Mouse (Mus musculus) spleen, postnatal 14 days (tissue): ENCODE data around the gene Rnf150.

Source experiments
- DNase-seq, 2 experiments: peaks; one replicate each; pipeline ENCODE4 v3.0.0; 2021 to 2022; ENCODE audit warnings: low spot score in 2 of 2

Gene Rnf150

GRCm38 (mm10) chr8:82863041-82863744 lies at the start of gene Rnf150:
Gene Rnf150 (plus strand): TSS chr8:82863356.
- DNase-seq = peak; percentile 24 to 50

GRCm38 (mm10) chr8:82826135-82827046 lies 36.8 kb upstream of the Rnf150 start:
- DNase-seq = no peak

- no peak for DNase-seq
Observed at GRCm38 (mm10) chr8:82840415-82840814, 22.7 kb upstream of the Rnf150 start.

- no peak for DNase-seq
Observed at GRCm38 (mm10) chr8:82840963-82841362, 22.2 kb upstream of the Rnf150 start.

GRCm38 (mm10) chr8:82841520-82842142 lies 21.5 kb upstream of the Rnf150 start:
- no peak for DNase-seq

GRCm38 (mm10) chr8:82843697-82844096 lies 19.5 kb upstream of the Rnf150 start:
- DNase-seq = no peak

- no peak for DNase-seq
Observed at GRCm38 (mm10) chr8:82844413-82844812, 18.7 kb upstream of the Rnf150 start.

- no peak for DNase-seq
Observed at GRCm38 (mm10) chr8:82846098-82846497, 17.1 kb upstream of the Rnf150 start.

GRCm38 (mm10) chr8:82846730-82847129 lies 16.4 kb upstream of the Rnf150 start:
- no peak for DNase-seq

GRCm38 (mm10) chr8:82858541-82859342 lies 4.4 kb upstream of the Rnf150 start:
- DNase-seq = no peak

GRCm38 (mm10) chr8:82859343-82859620 lies 3.9 kb upstream of the Rnf150 start:
- DNase-seq = no peak

- no peak for DNase-seq
Observed at GRCm38 (mm10) chr8:82863745-82864520, 777 bp downstream of the Rnf150 start.

- DNase-seq = no peak
Observed at GRCm38 (mm10) chr8:82864521-82864818, 1.3 kb downstream of the Rnf150 start.

GRCm38 (mm10) chr8:82865239-82865638 lies 2.1 kb downstream of the Rnf150 start:
- no peak for DNase-seq

GRCm38 (mm10) chr8:82866251-82866650 lies 3.1 kb downstream of the Rnf150 start:
- no peak for DNase-seq

- no peak for DNase-seq
Observed at GRCm38 (mm10) chr8:82870840-82871490, 7.8 kb downstream of the Rnf150 start.

- no peak for DNase-seq
Observed at GRCm38 (mm10) chr8:82871986-82872385, 8.8 kb downstream of the Rnf150 start.

- DNase-seq = no peak
Observed at GRCm38 (mm10) chr8:82874102-82874501, 10.9 kb downstream of the Rnf150 start.

- DNase-seq = no peak
Observed at GRCm38 (mm10) chr8:82875135-82875534, 12.0 kb downstream of the Rnf150 start.

- DNase-seq = no peak
Observed at GRCm38 (mm10) chr8:82884480-82884879, 21.3 kb downstream of the Rnf150 start.

- no peak for DNase-seq
Observed at GRCm38 (mm10) chr8:82887234-82887633, 24.1 kb downstream of the Rnf150 start.
